Mouse (Mus musculus): ENCODE results near the gene Irf2bp2.

Irf2bp2 gene

GRCm38 (mm10) chr8:126565231-126565781 lies 28.5 kb downstream of the Irf2bp2 start:
- no peak for DNase-seq

- DNase-seq = no peak
These were observed 29.1 kb downstream of the Irf2bp2 start for GRCm38 (mm10) chr8:126564551-126565154.

- DNase-seq = no peak
These were observed 32.4 kb downstream of the Irf2bp2 start for GRCm38 (mm10) chr8:126561316-126561841.

- DNase-seq = no peak
These were observed 35.3 kb downstream of the Irf2bp2 start for GRCm38 (mm10) chr8:126558400-126558953.

- DNase-seq = no peak
These were observed 36.4 kb downstream of the Irf2bp2 start for GRCm38 (mm10) chr8:126557403-126557802.

- DNase-seq = no peak
These were observed 37.1 kb downstream of the Irf2bp2 start for GRCm38 (mm10) chr8:126556691-126557090.

- no peak for DNase-seq
These were observed 39.0 kb downstream of the Irf2bp2 start for GRCm38 (mm10) chr8:126554741-126555140.

GRCm38 (mm10) chr8:126551871-126552270 lies 41.9 kb downstream of the Irf2bp2 start:
- no peak for DNase-seq

- DNase-seq = no peak
These were observed 42.8 kb downstream of the Irf2bp2 start for GRCm38 (mm10) chr8:126550944-126551357.

- DNase-seq = no peak
These were observed 45.9 kb downstream of the Irf2bp2 start for GRCm38 (mm10) chr8:126547841-126548240.

GRCm38 (mm10) chr8:126547361-126547760 lies 46.4 kb downstream of the Irf2bp2 start:
- no peak for DNase-seq

- DNase-seq = no peak
These were observed 47.3 kb downstream of the Irf2bp2 start for GRCm38 (mm10) chr8:126546480-126546879.

- DNase-seq = peak; percentile 88
These were observed 50.4 kb downstream of the Irf2bp2 start for GRCm38 (mm10) chr8:126543407-126543806.

- DNase-seq = no peak
These were observed 51.0 kb downstream of the Irf2bp2 start for GRCm38 (mm10) chr8:126542757-126543156.

GRCm38 (mm10) chr8:126542090-126542689 lies 51.6 kb downstream of the Irf2bp2 start:
- no peak for DNase-seq

- no peak for DNase-seq
These were observed 53.5 kb downstream of the Irf2bp2 start for GRCm38 (mm10) chr8:126540298-126540697.

- DNase-seq = no peak
These were observed 54.3 kb downstream of the Irf2bp2 start for GRCm38 (mm10) chr8:126539355-126540093.

- no peak for DNase-seq
These were observed 55.0 kb downstream of the Irf2bp2 start for GRCm38 (mm10) chr8:126538648-126539354.

Measured in cerebellum, adult 9-11 months (tissue).